Mouse (Mus musculus): ENCODE data around the gene Tmx4. TPM values are rescaled to one million over a fixed set of nuclear protein-coding genes. Genes with fewer than 3 reads are reported as not detected.

Tmx4 gene
- polyA plus RNA-seq, 1 experiment: 17.1 TPM

- Histone ChIP-seq H3K4me3 (ENCODE audit: control insufficient read depth, low read depth, low read length) (no peak overlapping the region), H3K27ac (ENCODE audit: control insufficient read depth, insufficient read depth, low read depth, low read length) (no peak overlapping the region), H3K4me1 (ENCODE audit: control insufficient read depth, insufficient read depth, low read length) (no peaks in the 10 kb centered on the region), H3K27me3 (ENCODE audit: control insufficient read depth, insufficient read depth, low read length) (no peaks in the 10 kb centered on the region), H3K36me3 (ENCODE audit: control insufficient read depth, insufficient read depth, low read length) (no peaks in the 10 kb centered on the region)
- no peak for TF ChIP-seq POLR2A (IDR thresholded peaks at IDR 0.05; ENCODE audit: control insufficient read depth, low read depth, low read length)
- TF ChIP-seq CTCF (IDR thresholded peaks at IDR 0.05; ENCODE audit: control insufficient read depth, insufficient read depth, insufficient replicate concordance, low read depth, low read length): peak; percentile 52; the same call in 1 of the 2 replicates
Observed at GRCm38 (mm10) chr2:134673604-134674003, 29.7 kb upstream of the Tmx4 start.

GRCm38 (mm10) chr2:134656477-134656876 is 12.5 kb upstream of the Tmx4 start:
- no peaks in the 10 kb centered on the region for H3K4me1 ChIP-seq (ENCODE audit: control insufficient read depth, insufficient read depth, low read length)
- no peaks in the 10 kb centered on the region for H3K27me3 ChIP-seq (ENCODE audit: control insufficient read depth, insufficient read depth, low read length)
- no peak overlapping the region for H3K4me3 ChIP-seq (ENCODE audit: control insufficient read depth, low read depth, low read length)
- H3K27ac ChIP-seq (ENCODE audit: control insufficient read depth, insufficient read depth, low read depth, low read length): no peak overlapping the region
- TF ChIP-seq CTCF (IDR thresholded peaks at IDR 0.05; ENCODE audit: control insufficient read depth, insufficient read depth, insufficient replicate concordance, low read depth, low read length): no peak
- H3K36me3 ChIP-seq (ENCODE audit: control insufficient read depth, insufficient read depth, low read length): no peaks in the 10 kb centered on the region

- Histone ChIP-seq H3K27ac (ENCODE audit: control insufficient read depth, insufficient read depth, low read depth, low read length) (no peak overlapping the region), H3K36me3 (ENCODE audit: control insufficient read depth, insufficient read depth, low read length) (no peaks in the 10 kb centered on the region), H3K4me1 (ENCODE audit: control insufficient read depth, insufficient read depth, low read length) (no peaks in the 10 kb centered on the region), H3K4me3 (ENCODE audit: control insufficient read depth, low read depth, low read length) (no peak overlapping the region), H3K27me3 (ENCODE audit: control insufficient read depth, insufficient read depth, low read length) (no peaks in the 10 kb centered on the region)
- TF ChIP-seq POLR2A (IDR thresholded peaks at IDR 0.05; ENCODE audit: control insufficient read depth, low read depth, low read length) (no peak), CTCF (IDR thresholded peaks at IDR 0.05; ENCODE audit: control insufficient read depth, insufficient read depth, insufficient replicate concordance, low read depth, low read length) (no peak)
Observed at GRCm38 (mm10) chr2:134654668-134655067, 10.7 kb upstream of the Tmx4 start.

- H3K27ac ChIP-seq (ENCODE audit: control insufficient read depth, insufficient read depth, low read depth, low read length): no peak overlapping the region
- H3K4me1 ChIP-seq (ENCODE audit: control insufficient read depth, insufficient read depth, low read length): no peaks in the 10 kb centered on the region
- no peaks in the 10 kb centered on the region for H3K36me3 ChIP-seq (ENCODE audit: control insufficient read depth, insufficient read depth, low read length)
- H3K4me3 ChIP-seq (ENCODE audit: control insufficient read depth, low read depth, low read length): no peak overlapping the region
- TF ChIP-seq CTCF (IDR thresholded peaks at IDR 0.05; ENCODE audit: control insufficient read depth, insufficient read depth, insufficient replicate concordance, low read depth, low read length): no peak
- no peak for TF ChIP-seq POLR2A (IDR thresholded peaks at IDR 0.05; ENCODE audit: control insufficient read depth, low read depth, low read length)
- H3K27me3 ChIP-seq (ENCODE audit: control insufficient read depth, insufficient read depth, low read length): no peaks in the 10 kb centered on the region
Observed at GRCm38 (mm10) chr2:134652759-134653158, 8.8 kb upstream of the Tmx4 start.

GRCm38 (mm10) chr2:134648999-134649398 is 5.1 kb upstream of the Tmx4 start:
- Histone ChIP-seq H3K4me3 (ENCODE audit: control insufficient read depth, low read depth, low read length) (no peak overlapping the region), H3K36me3 (ENCODE audit: control insufficient read depth, insufficient read depth, low read length) (no peaks in the 10 kb centered on the region), H3K27ac (ENCODE audit: control insufficient read depth, insufficient read depth, low read depth, low read length) (no peak overlapping the region), H3K27me3 (ENCODE audit: control insufficient read depth, insufficient read depth, low read length) (no peaks in the 10 kb centered on the region), H3K4me1 (ENCODE audit: control insufficient read depth, insufficient read depth, low read length) (no peaks in the 10 kb centered on the region; the same call in 1 of the 2 replicates)
- no peak for TF ChIP-seq CTCF (IDR thresholded peaks at IDR 0.05; ENCODE audit: control insufficient read depth, insufficient read depth, insufficient replicate concordance, low read depth, low read length)

- no peak overlapping the region for H3K27ac ChIP-seq (ENCODE audit: control insufficient read depth, insufficient read depth, low read depth, low read length)
Observed at GRCm38 (mm10) chr2:134645752-134646151, 1.8 kb upstream of the Tmx4 start.

GRCm38 (mm10) chr2:134645166-134645565 is 1.2 kb upstream of the Tmx4 start:
- no peaks in the 10 kb centered on the region for H3K27me3 ChIP-seq (ENCODE audit: control insufficient read depth, insufficient read depth, low read length)
- no peaks in the 10 kb centered on the region for H3K36me3 ChIP-seq (ENCODE audit: control insufficient read depth, insufficient read depth, low read length)
- no peak overlapping the region for H3K4me3 ChIP-seq (ENCODE audit: control insufficient read depth, low read depth, low read length)
- H3K27ac ChIP-seq (ENCODE audit: control insufficient read depth, insufficient read depth, low read depth, low read length): no peak overlapping the region
- TF ChIP-seq CTCF (IDR thresholded peaks at IDR 0.05; ENCODE audit: control insufficient read depth, insufficient read depth, insufficient replicate concordance, low read depth, low read length) (no peak), POLR2A (IDR thresholded peaks at IDR 0.05; ENCODE audit: control insufficient read depth, low read depth, low read length) (no peak)
- no peaks in the 10 kb centered on the region; the same call in 1 of the 2 replicates for H3K4me1 ChIP-seq (ENCODE audit: control insufficient read depth, insufficient read depth, low read length)

More at GRCm38 (mm10) chr2:134645752-134646151, 1.8 kb upstream of the Tmx4 start:
- Histone ChIP-seq H3K4me3 (ENCODE audit: control insufficient read depth, low read depth, low read length) (no peak overlapping the region), H3K36me3 (ENCODE audit: control insufficient read depth, insufficient read depth, low read length) (no peaks in the 10 kb centered on the region), H3K4me1 (ENCODE audit: control insufficient read depth, insufficient read depth, low read length) (no peaks in the 10 kb centered on the region; the same call in 1 of the 2 replicates), H3K27me3 (ENCODE audit: control insufficient read depth, insufficient read depth, low read length) (no peaks in the 10 kb centered on the region)
- TF ChIP-seq POLR2A (IDR thresholded peaks at IDR 0.05; ENCODE audit: control insufficient read depth, low read depth, low read length) (no peak), CTCF (IDR thresholded peaks at IDR 0.05; ENCODE audit: control insufficient read depth, insufficient read depth, insufficient replicate concordance, low read depth, low read length) (no peak)
